20 mouse cellular contexts compared by ENCODE assay signal in the genomic region with DNA sequence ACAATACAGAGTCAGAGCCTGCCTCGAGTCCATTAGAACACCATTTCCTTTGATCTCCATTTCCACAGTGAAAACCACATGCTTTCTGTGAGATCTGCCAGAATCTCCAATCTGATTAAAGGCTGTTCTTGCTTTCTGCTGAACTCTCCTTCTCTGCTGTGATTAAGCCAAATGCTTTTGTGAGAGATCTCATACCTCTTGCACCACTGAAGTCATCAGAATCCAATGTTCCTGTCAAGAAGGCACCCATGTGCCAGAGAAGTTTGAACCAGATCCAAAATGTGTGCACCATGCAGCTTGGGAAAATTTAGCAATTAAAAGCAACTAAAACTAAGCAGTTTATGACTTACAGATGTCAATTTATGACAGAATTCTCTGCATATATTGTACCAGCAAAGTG.
DNase-seq lines count a peak whose midpoint lies in the region; ATAC-seq and TF ChIP-seq lines count a peak whose summit lies in the region.
"Had no signal": no experiment of that assay in that cellular context is flagged by ENCODE, and none has a peak within 500 bp of the region (broad histone marks: within the 10 kb centered on the region; RNA-seq: fewer than 3 reads in every experiment).

No protein-coding gene starts in this region.

- H3K27ac ChIP-seq in forebrain, postnatal 0 days (ENCODE audit: low read depth, low read length) = no peak overlapping the region
- no peak overlapping the region for H3K27ac ChIP-seq in forebrain, embryonic 16.5 days (ENCODE audit: low read length)
- H3K27ac ChIP-seq in midbrain, embryonic 16.5 days (ENCODE audit: low read length) = no peak overlapping the region
- no peak overlapping the region for H3K27ac ChIP-seq in midbrain, embryonic 13.5 days
- H3K27ac ChIP-seq in layer of hippocampus, adult 2 months = peak overlapping the region; percentile 52
- H3K27ac ChIP-seq: hindbrain, embryonic 14.5 days; intestine, embryonic 15.5 days; limb, embryonic 13.5 days; liver, embryonic 14.5 days; lung, embryonic 15.5 days; neural tube, embryonic 12.5 days had no signal

- no peak overlapping the region for H3K4me3 ChIP-seq in forebrain, postnatal 0 days (ENCODE audit: low read depth, low read length)
- H3K4me3 ChIP-seq in forebrain, embryonic 16.5 days (replicated peaks; ENCODE audit: low read length) = no peak overlapping the region
- H3K4me3 ChIP-seq in midbrain, embryonic 16.5 days (ENCODE audit: low read depth, low read length) = no peak overlapping the region
- no peak overlapping the region for H3K4me3 ChIP-seq in midbrain, embryonic 13.5 days (replicated peaks)
- no peak overlapping the region for H3K4me3 ChIP-seq in layer of hippocampus, adult 2 months
- H3K4me3 ChIP-seq: heart, embryonic 12.5 days; intestine, embryonic 15.5 days; limb, embryonic 13.5 days; lung, embryonic 15.5 days; neural tube, embryonic 12.5 days had no signal

- no peaks in the 10 kb centered on the region for H3K36me3 ChIP-seq in forebrain, postnatal 0 days (ENCODE audit: insufficient read depth)
- no peaks in the 10 kb centered on the region for H3K36me3 ChIP-seq in forebrain, embryonic 16.5 days (ENCODE audit: control insufficient read depth, insufficient read depth)
- H3K36me3 ChIP-seq in midbrain, embryonic 16.5 days (ENCODE audit: control insufficient read depth, insufficient read depth, low read length) = no peaks in the 10 kb centered on the region
- no peaks in the 10 kb centered on the region for H3K36me3 ChIP-seq in midbrain, embryonic 13.5 days
- H3K36me3 ChIP-seq: heart, embryonic 12.5 days; intestine, embryonic 15.5 days; limb, embryonic 13.5 days; lung, embryonic 15.5 days; neural tube, embryonic 12.5 days had no signal

- H3K4me2 ChIP-seq in forebrain, postnatal 0 days (ENCODE audit: low read depth) = no peak overlapping the region
- H3K4me2 ChIP-seq in forebrain, embryonic 16.5 days (ENCODE audit: low read length) = no peak overlapping the region
- H3K4me2 ChIP-seq in midbrain, embryonic 16.5 days (ENCODE audit: low read length) = no peak overlapping the region
- H3K4me2 ChIP-seq in midbrain, embryonic 13.5 days (replicated peaks) = no peak overlapping the region
- H3K4me2 ChIP-seq: heart, embryonic 12.5 days; hindbrain, embryonic 14.5 days; intestine, embryonic 15.5 days; limb, embryonic 13.5 days; lung, embryonic 15.5 days; neural tube, embryonic 12.5 days had no signal

- TF ChIP-seq CTCF in forebrain, postnatal 0 days (IDR thresholded peaks at IDR 0.05; ENCODE audit: low read depth) = no peak
- no peak for TF ChIP-seq CTCF in layer of hippocampus, adult 2 months (conservative IDR thresholded peaks at IDR 0.05)

- H3K9ac ChIP-seq in forebrain, postnatal 0 days = no peak overlapping the region
- H3K9ac ChIP-seq in forebrain, embryonic 16.5 days (replicated peaks; ENCODE audit: low read depth, low read length) = no peak overlapping the region
- no peak overlapping the region for H3K9ac ChIP-seq in midbrain, embryonic 16.5 days (ENCODE audit: low read depth, low read length)
- no peak overlapping the region for H3K9ac ChIP-seq in midbrain, embryonic 13.5 days (replicated peaks)
- H3K9ac ChIP-seq: heart, embryonic 12.5 days; hindbrain, embryonic 14.5 days; intestine, embryonic 15.5 days; limb, embryonic 13.5 days; liver, embryonic 14.5 days; lung, embryonic 15.5 days; neural tube, embryonic 12.5 days had no signal

- peak; percentile 16 for DNase-seq in forebrain, postnatal 0 days
- peak; percentile 29 to 41 for DNase-seq in layer of hippocampus, adult 2 months (ENCODE audit: low spot score in 2 of 2)
- no peak for DNase-seq in adrenal gland, adult 2 months
- DNase-seq: adrenal gland, postnatal 10 days; cerebellum, adult 11-12 months; gastrocnemius, postnatal 10 days; heart, adult 11 months; lung, postnatal 4 days; thymus, adult 2 months had no signal

- WGBS in forebrain, postnatal 0 days = 19% methylated on average over 1 of the region's 1 CpGs
- 16% methylated on average over 1 of the region's 1 CpGs for WGBS in forebrain, embryonic 16.5 days
- WGBS in midbrain, embryonic 16.5 days = 17% methylated on average over 1 of the region's 1 CpGs
- WGBS in midbrain, embryonic 13.5 days = 40% methylated on average over 1 of the region's 1 CpGs

- H3K27me3 ChIP-seq in forebrain, postnatal 0 days (ENCODE audit: insufficient read depth, low read length) = no peaks in the 10 kb centered on the region
- no peaks in the 10 kb centered on the region for H3K27me3 ChIP-seq in forebrain, embryonic 16.5 days (replicated peaks; ENCODE audit: control insufficient read depth, insufficient read depth, low read length)
- no peaks in the 10 kb centered on the region for H3K27me3 ChIP-seq in midbrain, embryonic 16.5 days (ENCODE audit: control insufficient read depth, insufficient read depth, low read depth, low read length)
- no peaks in the 10 kb centered on the region for H3K27me3 ChIP-seq in midbrain, embryonic 13.5 days
- H3K27me3 ChIP-seq: heart, embryonic 12.5 days; intestine, embryonic 15.5 days; limb, embryonic 13.5 days; lung, embryonic 15.5 days; neural tube, embryonic 12.5 days had no signal

- H3K9me3 ChIP-seq in forebrain, postnatal 0 days (ENCODE audit: low read length) = no peaks in the 10 kb centered on the region
- no peaks in the 10 kb centered on the region for H3K9me3 ChIP-seq in forebrain, embryonic 16.5 days (ENCODE audit: control insufficient read depth, low read length)
- no peaks in the 10 kb centered on the region for H3K9me3 ChIP-seq in midbrain, embryonic 16.5 days (replicated peaks; ENCODE audit: control insufficient read depth, low read length, poor library complexity, severe bottlenecking)
- no peaks in the 10 kb centered on the region for H3K9me3 ChIP-seq in midbrain, embryonic 13.5 days
- H3K9me3 ChIP-seq: heart, embryonic 12.5 days; intestine, embryonic 15.5 days; limb, embryonic 13.5 days; lung, embryonic 15.5 days; neural tube, embryonic 12.5 days had no signal

- no peaks in the 10 kb centered on the region for H3K4me1 ChIP-seq in forebrain, postnatal 0 days (ENCODE audit: insufficient read depth)
- no peaks in the 10 kb centered on the region; the same call in 1 of the 2 replicates for H3K4me1 ChIP-seq in forebrain, embryonic 16.5 days (replicated peaks; ENCODE audit: control insufficient read depth, insufficient read depth, low read length)
- no peaks in the 10 kb centered on the region for H3K4me1 ChIP-seq in midbrain, embryonic 16.5 days (ENCODE audit: control insufficient read depth, insufficient read depth, low read length)
- H3K4me1 ChIP-seq in midbrain, embryonic 13.5 days (replicated peaks) = no peaks in the 10 kb centered on the region
- H3K4me1 ChIP-seq: heart, embryonic 12.5 days; intestine, embryonic 15.5 days; lung, embryonic 15.5 days; neural tube, embryonic 12.5 days had no signal

- peak; percentile 53 for ATAC-seq in forebrain, postnatal 0 days
- ATAC-seq in forebrain, embryonic 16.5 days = no peak
- peak; percentile 67; the same call in 1 of the 2 replicates for ATAC-seq in midbrain, embryonic 16.5 days
- ATAC-seq in midbrain, embryonic 13.5 days = no peak
- ATAC-seq in CD4-positive, CD25-positive, alpha-beta regulatory T cell, adult 4 months = no peak
- ATAC-seq: intestine, embryonic 15.5 days had no signal

Comparison
In these comparisons a context has a peak if more than half of its experiments do, and no peak if none do; other contexts are left out.
1. ATAC-seq: peak in forebrain, postnatal 0 days (single experiment) and midbrain, embryonic 16.5 days (single experiment); none in forebrain, embryonic 16.5 days (single experiment), midbrain, embryonic 13.5 days (single experiment) and CD4-positive, CD25-positive, alpha-beta regulatory T cell, adult 4 months (single experiment).